Mouse (Mus musculus) C2C12 (cell line): ENCODE results near the gene Fgf23. TPM values are rescaled to one million over a fixed set of nuclear protein-coding genes. Genes with fewer than 3 reads are reported as not detected.

Experiments
- H3K27me3 ChIP-seq: one replicate; pipeline ENCODE4 v1.6.1; 2011; ENCODE audit not compliant: control insufficient read depth, insufficient read depth, insufficient read length
- H3K36me3 ChIP-seq: one replicate; pipeline ENCODE4 v1.6.1; 2011; ENCODE audit not compliant: control insufficient read depth, insufficient read depth
- H3K4me3 ChIP-seq: one replicate; pipeline ENCODE4 v1.5.1; 2011; ENCODE audit warnings: mild to moderate bottlenecking, control low read depth; ENCODE audit not compliant: poor library complexity, insufficient read depth, severe bottlenecking
- H3K79me2 ChIP-seq: one replicate; pipeline ENCODE4 v1.6.1; 2011; ENCODE audit not compliant: control insufficient read depth, insufficient read depth
- H3K79me3 ChIP-seq: one replicate; pipeline ENCODE4 v1.6.1; 2011; ENCODE audit warnings: low read depth, control low read depth
- H3ac ChIP-seq: one replicate; pipeline ENCODE3; 2011; ENCODE audit warnings: low read depth; ENCODE audit not compliant: control insufficient read depth, insufficient read length
- CEBPB ChIP-seq: IDR thresholded peaks from one replicate; pipeline ENCODE4 v1.6.1; 2011; ENCODE audit warnings: low read depth, mild to moderate bottlenecking, control low read depth, moderate library complexity
- CTCF ChIP-seq: IDR thresholded peaks from one replicate; pipeline ENCODE4 v1.5.1; 2011; ENCODE audit not compliant: control insufficient read depth, insufficient read depth, insufficient read length
- FOSL1 ChIP-seq: IDR thresholded peaks from one replicate; pipeline ENCODE4 v1.8.0; 2011; ENCODE audit warnings: mild to moderate bottlenecking, low read length; ENCODE audit not compliant: poor library complexity, insufficient read depth, severe bottlenecking
- MAX ChIP-seq: IDR thresholded peaks from one replicate; pipeline ENCODE4 v1.6.1; 2011; ENCODE audit warnings: mild to moderate bottlenecking, control low read depth
- MYOD1 ChIP-seq: IDR thresholded peaks from one replicate; pipeline ENCODE4 v1.6.1; 2011; ENCODE audit warnings: low read depth; ENCODE audit not compliant: control insufficient read depth, insufficient read length
- MYOG ChIP-seq: IDR thresholded peaks from one replicate; pipeline ENCODE4 v1.6.1; 2011; ENCODE audit not compliant: control insufficient read depth, insufficient read length; ENCODE audit errors: extremely low read depth
- USF1 ChIP-seq: IDR thresholded peaks from one replicate; pipeline ENCODE4 v1.6.1; 2011; ENCODE audit warnings: low read depth, mild to moderate bottlenecking, control low read depth, moderate library complexity
- polyA plus RNA-seq: library from polyadenylated mRNA; unstranded; fragments of >200 nt; fragmentation: generic; extraction: Trizol; gene quantifications from one replicate; pipeline ENCODE4 v1.2.1, GENCODE M21; 2012; ENCODE audit warnings: missing spikeins

The Fgf23 gene
- polyA plus RNA-seq, 1 experiment: not detected

DNA sequence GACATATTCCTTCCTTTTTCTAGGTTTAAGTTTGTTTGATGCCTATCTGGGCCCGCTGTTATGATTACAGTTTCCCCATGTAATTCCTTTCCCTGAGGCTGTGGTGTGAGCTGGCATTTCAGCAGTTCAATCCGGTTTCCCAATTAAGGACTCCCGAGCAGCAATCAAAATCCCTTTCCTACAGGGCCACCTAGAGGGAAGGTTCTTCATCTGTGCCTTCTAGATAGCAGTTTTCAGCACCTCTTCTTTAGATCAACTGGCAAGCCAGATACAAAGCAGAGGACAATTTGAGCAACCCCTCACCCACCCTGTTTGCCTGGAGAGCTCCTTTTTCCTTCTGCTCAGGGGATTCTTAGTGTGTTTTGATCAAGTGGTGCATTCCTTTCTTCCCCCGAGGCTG is 14.0 kb downstream of the Fgf23 start:
- Histone ChIP-seq H3ac (no peak overlapping the region), H3K27me3 (no peaks in the 10 kb centered on the region), H3K79me2 (no peaks in the 10 kb centered on the region), H3K36me3 (peaks cover 15% of the 10 kb centered on the region), H3K79me3 (no peaks in the 10 kb centered on the region), H3K4me3 (no peak overlapping the region)
- TF ChIP-seq FOSL1 (no peak), MAX (no peak), MYOG (no peak), CTCF (no peak), MYOD1 (no peak), CEBPB (no peak), USF1 (no peak)

DNA sequence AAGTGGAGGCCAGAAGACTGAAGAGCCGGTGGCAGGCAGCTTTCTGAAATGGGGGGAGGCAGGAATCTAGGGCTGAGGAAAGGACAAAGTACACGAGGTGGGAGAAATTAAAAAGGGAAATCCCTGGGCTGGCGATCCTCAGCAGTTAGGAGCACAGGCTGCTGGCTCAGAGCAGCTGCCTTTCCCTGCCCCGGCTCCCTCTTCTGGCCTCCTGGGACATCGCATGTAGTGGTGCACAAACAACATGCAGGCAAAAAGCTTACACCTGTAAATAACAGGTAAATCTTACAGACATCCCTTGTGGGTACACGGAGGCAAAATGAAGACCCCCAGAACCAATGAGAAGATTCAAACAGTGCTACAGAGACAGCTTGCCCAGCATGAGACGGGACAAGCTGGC is 21.9 kb downstream of the Fgf23 start:
- Histone ChIP-seq H3K27me3 (no peaks in the 10 kb centered on the region), H3K79me3 (no peaks in the 10 kb centered on the region), H3K36me3 (peaks cover 21% of the 10 kb centered on the region), H3K79me2 (no peaks in the 10 kb centered on the region), H3ac (no peak overlapping the region), H3K4me3 (no peak overlapping the region)
- TF ChIP-seq CTCF: no peak
- TF ChIP-seq MYOD1: no peak
- TF ChIP-seq FOSL1: no peak
- TF ChIP-seq USF1: no peak
- TF ChIP-seq CEBPB: no peak
- TF ChIP-seq MAX: no peak

GRCm38 (mm10) chr6:127103506-127104275 is 31.0 kb downstream of the Fgf23 start:
- H3K79me2 ChIP-seq: peaks cover 56% of the 10 kb centered on the region
- H3K4me3 ChIP-seq: no peak overlapping the region
- H3ac ChIP-seq: no peak overlapping the region
- H3K27me3 ChIP-seq: no peaks in the 10 kb centered on the region
- TF ChIP-seq MYOG (no peak), MAX (no peak)
- H3K79me3 ChIP-seq: peaks cover 13% of the 10 kb centered on the region
- H3K36me3 ChIP-seq: no peaks in the 10 kb centered on the region

- no peak overlapping the region for H3K4me3 ChIP-seq
- no peaks in the 10 kb centered on the region for H3K36me3 ChIP-seq
- H3ac ChIP-seq: no peak overlapping the region
- no peak for TF ChIP-seq CEBPB
- TF ChIP-seq MYOD1: no peak
- no peak for TF ChIP-seq MYOG
- TF ChIP-seq MAX: no peak
- TF ChIP-seq CTCF: no peak
- TF ChIP-seq USF1: no peak
- TF ChIP-seq FOSL1: no peak
- peaks cover 59% of the 10 kb centered on the region for H3K79me2 ChIP-seq
- no peaks in the 10 kb centered on the region for H3K27me3 ChIP-seq
- H3K79me3 ChIP-seq: peaks cover 13% of the 10 kb centered on the region
Measured at GRCm38 (mm10) chr6:127104396-127105029, 31.8 kb downstream of the Fgf23 start.

DNA sequence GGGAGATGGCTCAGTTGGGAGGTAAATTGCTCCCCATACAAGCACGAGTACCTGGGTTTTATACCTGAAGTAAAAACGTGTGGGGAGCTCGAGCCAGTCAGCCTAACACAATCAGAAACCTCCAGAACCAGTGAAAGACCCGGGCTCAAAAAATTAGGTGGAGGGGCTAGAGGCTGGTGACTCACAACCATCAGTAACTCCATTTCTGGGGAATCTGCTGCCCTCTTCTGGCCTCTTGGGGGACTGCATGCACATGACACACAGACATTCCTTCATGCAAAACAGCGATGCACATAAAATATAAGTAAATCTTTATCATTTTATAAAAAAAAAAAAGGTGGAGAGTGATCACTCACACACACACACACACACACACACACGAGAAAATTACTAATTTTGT is 32.4 kb downstream of the Fgf23 start:
- Histone ChIP-seq H3ac (no peak overlapping the region), H3K27me3 (no peaks in the 10 kb centered on the region), H3K79me3 (peaks cover 13% of the 10 kb centered on the region), H3K4me3 (no peak overlapping the region), H3K79me2 (peaks cover 59% of the 10 kb centered on the region), H3K36me3 (no peaks in the 10 kb centered on the region)
- TF ChIP-seq FOSL1 (no peak), USF1 (no peak), CTCF (no peak), MYOG (no peak), MYOD1 (no peak), MAX (no peak), CEBPB (no peak)
